Mouse (Mus musculus): ENCODE data around the gene Ugt2a1.

DNA sequence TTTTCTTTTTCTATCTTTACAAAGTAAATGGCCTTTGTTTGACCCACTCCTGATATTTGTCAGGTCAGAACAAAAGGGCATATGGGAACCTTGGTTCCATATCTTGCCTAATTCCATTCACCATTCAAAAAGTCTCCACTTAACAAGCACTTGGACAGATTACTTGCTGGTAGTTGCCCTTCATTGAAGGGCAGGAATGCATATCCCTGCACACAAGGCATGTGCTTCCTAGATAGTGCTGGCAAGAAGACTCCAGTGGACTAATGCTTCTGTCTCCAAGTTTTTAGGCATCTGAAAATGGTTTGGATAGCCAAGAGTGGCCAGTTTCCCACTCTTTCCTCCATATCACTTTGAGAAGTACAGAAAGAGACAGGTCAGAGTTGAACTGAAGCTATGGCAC lies 8.7 kb upstream of the Ugt2a1 start:
- TF ChIP-seq POLR2A (IDR thresholded peaks at IDR 0.05; ENCODE audit: low read depth, low read length), result no peak
- TF ChIP-seq CTCF (IDR thresholded peaks at IDR 0.05; ENCODE audit: borderline replicate concordance, insufficient read depth, low read length), result no peak

Measured in embryonic fibroblast, embryonic 13.5 days (primary cell).